Mouse (Mus musculus): ENCODE results near the gene Atp6v0e2.

DNA sequence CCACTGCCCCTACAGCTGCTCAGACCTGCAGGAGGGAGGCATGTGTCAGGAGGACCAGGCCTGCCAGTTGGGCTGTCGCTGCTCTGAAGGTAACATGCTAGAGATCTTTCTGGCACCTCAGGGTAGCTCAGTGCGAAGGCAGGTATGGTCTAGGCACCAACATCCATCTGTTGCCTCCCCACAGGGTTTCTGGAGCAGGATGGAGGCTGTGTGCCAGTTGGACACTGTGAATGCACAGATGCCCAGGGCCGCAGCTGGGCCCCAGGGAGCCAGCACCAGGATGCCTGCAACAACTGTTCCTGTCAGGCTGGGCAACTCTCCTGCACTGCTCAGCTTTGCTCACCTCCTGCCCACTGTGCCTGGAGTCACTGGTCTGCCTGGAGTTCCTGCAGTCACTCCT lies 47.7 kb upstream of the Atp6v0e2 start:
- TF ChIP-seq CTCF (conservative IDR thresholded peaks at IDR 0.05 in 1 of 2, IDR thresholded peaks at IDR 0.05 in 1 of 2; ENCODE audit: low read depth in 2 of 2, low read length in 2 of 2) (no peak), POLR2A (IDR thresholded peaks at IDR 0.05; ENCODE audit: low read depth, low read length) (no peak), ZNF384 (IDR thresholded peaks at IDR 0.05; ENCODE audit: low read depth, low read length) (no peak), RAD21 (IDR thresholded peaks at IDR 0.05; ENCODE audit: low read depth, low read length) (no peak), NELFE (IDR thresholded peaks at IDR 0.05; ENCODE audit: low read depth, low read length) (no peak), UBTF (IDR thresholded peaks at IDR 0.05; ENCODE audit: low read depth, low read length) (no peak), USF2 (conservative IDR thresholded peaks at IDR 0.05; ENCODE audit: low read depth, low read length) (no peak), MAFK (IDR thresholded peaks at IDR 0.05; ENCODE audit: insufficient replicate concordance, low read length) (no peak), SIN3A (IDR thresholded peaks at IDR 0.05; ENCODE audit: low read length) (no peak), CHD1 (IDR thresholded peaks at IDR 0.05; ENCODE audit: low read depth, low read length) (no peak)

All from CH12.LX (cell line).